Mouse (Mus musculus): ENCODE results near the gene Cd72.

DNA sequence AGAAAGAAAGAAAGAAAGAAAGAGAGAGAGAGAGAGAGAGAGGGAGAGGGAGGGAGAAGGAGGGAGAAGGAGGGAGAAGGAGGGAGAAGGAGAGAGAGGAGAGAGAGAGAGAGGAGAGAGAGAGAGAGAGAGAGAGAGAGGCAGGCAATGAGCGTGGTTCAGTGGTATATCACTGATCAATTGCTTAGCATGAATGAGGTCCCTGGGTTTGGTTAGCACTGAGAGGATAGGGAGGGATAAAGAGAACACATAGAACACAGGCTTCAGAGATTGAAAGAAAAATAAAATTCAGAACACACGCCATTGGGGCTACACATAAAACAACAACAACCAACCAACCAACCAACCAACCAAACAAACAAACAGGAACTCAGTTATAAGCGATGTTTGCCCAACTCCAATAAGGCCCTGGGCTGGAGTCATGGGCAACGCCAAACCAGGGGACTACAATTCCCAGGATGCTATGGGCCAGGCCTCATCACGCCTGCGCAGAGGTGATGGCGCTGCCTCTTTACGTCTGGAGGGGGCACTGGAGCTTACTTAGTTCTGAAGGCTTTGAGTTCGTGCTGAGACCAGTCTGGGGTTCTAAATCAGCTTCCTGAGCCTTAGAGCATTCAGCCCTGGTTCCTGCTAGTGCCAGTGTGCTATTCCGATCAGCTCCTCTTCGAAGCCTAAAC, 23.6 kb upstream of the Cd72 start:
- TF ChIP-seq CTCF (IDR thresholded peaks at IDR 0.05; ENCODE audit: control insufficient read depth, insufficient read depth, insufficient read length) (no peak), MYOD1 (IDR thresholded peaks at IDR 0.05; ENCODE audit: control insufficient read depth, insufficient read length, low read depth) (no peak), CEBPB (IDR thresholded peaks at IDR 0.05; ENCODE audit: low read depth) (no peak), USF1 (IDR thresholded peaks at IDR 0.05; ENCODE audit: low read depth) (no peak)
